Mouse (Mus musculus) gastrocnemius, postnatal 10 days (tissue): ENCODE results near the gene Theg. TPM values are rescaled to one million over a fixed set of nuclear protein-coding genes. Genes with fewer than 3 reads are reported as not detected.
A peak's percentile ranks its signal among the peaks of the same experiment; 100 is the strongest.

Experiments used
- DNase-seq: peaks from one replicate; pipeline ENCODE4 v3.0.0; 2021; ENCODE audit warnings: mixed read lengths
- long read RNA-seq, 2 experiments: library from polyadenylated mRNA; stranded (forward); transcript quantifications; one replicate each; pipeline ENCODE4 v2.0.0; 2021
- total RNA-seq, 2 experiments: library from RNA; stranded (reverse); gene quantifications; 2 replicates each; pipeline ENCODE4 v1.2.3; 2021

Gene Theg
- not detected for total RNA-seq
- long read RNA-seq, experiment 1: 0 reads
- long read RNA-seq, experiment 2: 0 reads

DNA sequence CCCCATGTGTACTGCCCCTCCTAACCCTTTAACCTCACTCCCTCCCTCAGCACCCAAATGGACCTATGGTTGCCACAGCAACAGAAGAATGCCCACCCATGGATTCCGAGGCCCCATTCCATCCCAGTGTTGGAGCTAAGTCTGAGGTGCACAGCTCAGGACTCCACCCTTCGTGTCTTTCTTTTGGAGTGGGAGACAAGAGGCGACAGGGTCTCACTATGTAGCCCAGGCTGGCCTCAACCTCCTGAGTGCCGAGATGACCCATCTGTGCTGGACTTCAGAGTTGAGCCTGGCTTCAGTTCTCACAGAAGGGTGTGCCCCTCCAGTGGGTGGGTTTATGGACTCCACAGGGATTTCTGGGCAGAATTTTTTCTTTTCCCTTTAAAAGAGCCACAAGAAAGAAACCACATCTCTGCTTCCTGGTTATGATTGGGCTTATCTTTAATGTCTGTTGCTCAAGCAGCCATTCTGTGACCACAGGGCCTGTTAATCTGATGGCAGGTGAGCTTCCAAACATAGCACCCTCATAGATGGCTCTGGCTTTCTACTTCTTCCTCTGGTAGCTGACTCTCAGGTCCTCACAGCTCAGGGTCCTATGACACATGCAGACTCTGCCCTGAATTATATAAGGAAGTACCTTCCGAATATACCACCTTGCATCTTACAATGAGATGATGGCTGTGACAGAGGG is at the start of gene Theg:
Theg (minus strand) TSS at position 271 of the 691 bp plus-strand sequence.
- no peak for DNase-seq

DNA sequence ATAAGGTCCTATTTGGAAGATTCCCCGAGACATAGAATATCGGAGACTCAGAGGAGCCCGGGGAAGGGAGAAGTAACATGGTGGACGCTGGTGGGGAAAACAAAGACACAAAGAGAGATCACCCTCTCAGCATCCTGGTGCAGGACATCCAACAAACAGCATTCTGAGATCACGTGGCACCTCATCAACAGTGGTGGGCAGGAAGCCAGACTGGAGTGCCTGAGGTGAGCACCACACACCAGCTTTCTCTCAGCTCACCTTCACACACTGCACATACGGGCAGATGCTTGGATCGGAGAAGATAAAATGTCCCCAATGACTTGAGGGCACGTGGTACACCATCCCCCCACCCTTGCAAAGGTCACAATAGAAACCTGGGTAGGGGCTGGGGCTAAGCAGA is 49.2 kb upstream of the Theg start:
- no peak for DNase-seq

DNA sequence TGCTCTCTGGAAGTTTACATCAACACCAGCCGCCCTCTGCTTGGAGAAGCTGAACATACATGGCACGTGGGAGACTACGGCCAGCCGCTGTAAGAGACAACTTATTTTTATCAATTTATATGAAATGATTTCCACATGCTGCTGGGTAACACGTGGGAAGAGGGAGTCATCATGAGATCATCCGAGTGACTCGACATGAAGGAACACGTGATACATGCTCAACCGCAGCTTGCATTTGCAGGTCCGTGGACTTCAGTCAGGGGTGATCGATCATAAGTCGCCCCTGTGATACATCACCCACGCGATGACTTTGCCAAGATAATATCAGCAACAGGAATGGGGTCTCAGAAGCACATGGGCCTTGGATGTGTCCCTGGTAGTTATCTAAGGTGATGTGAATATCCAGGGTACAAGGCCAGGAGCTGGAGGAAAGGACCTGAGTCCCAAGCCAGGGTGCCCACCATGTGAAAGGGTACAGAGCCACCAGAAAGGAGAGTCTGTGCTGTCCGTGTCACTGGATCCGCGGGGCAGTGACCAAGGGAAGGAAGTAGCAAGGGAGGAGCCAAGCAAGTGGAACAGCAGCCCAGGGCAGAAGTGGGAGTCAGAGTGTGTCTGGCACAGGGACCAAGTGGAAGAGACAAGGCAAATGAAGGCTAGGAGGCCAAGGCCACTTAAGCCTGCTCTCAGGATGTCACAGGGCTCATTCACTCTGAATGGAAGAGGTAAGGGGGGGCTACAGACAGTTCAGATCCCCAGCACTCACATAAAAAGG is 46.1 kb upstream of the Theg start:
- DNase-seq: no peak

GRCm38 (mm10) chr10:79631432-79631831 is 44.3 kb upstream of the Theg start:
- DNase-seq: no peak

- no peak for DNase-seq
These were observed 41.2 kb upstream of the Theg start for GRCm38 (mm10) chr10:79628377-79628776.

DNA sequence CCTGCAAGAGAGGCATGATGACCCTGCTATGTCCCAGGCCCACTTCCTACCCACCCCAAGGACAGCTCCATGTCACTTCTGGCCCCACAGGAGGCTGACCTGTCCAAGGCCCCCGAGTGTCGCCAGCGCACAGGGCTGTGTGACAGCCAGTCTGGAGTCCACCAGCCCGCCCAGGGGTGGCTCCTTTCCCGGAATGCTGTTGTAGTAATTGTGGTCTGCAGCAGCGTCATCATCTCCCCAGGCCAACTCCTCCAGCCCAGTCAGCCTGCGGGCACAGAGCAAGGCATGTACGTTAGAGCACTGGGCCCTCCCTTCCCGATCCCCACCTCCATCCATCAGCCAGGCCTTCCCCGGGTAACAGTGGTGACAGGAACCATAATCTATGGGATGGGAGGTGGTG is 39.0 kb upstream of the Theg start:
- no peak for DNase-seq

- no peak for DNase-seq
These were observed 38.3 kb upstream of the Theg start for GRCm38 (mm10) chr10:79625398-79625797.

DNA sequence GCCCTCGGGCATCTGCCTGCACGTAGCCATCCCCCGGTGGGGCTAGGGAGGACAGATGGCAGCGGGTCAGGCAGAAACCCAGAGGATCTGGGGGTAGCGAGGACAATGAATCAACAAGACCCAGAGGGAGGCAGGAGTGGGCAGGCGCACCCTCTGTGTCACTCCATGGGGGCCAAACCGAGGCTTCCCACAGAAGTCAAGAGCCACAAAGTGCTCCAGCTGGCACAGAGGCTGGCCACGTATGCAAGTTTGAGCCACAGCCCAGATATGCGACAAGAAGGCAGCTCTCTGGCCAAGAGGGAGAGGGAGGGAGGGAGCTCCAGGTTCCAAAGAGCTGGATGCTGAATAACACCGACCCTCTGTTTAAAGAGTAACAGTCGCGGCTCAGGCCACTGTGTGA is 36.8 kb upstream of the Theg start:
- peak; percentile 36 for DNase-seq

GRCm38 (mm10) chr10:79616376-79616775 is 29.2 kb upstream of the Theg start:
- no peak for DNase-seq

GRCm38 (mm10) chr10:79615860-79616259 is 28.7 kb upstream of the Theg start:
- DNase-seq: no peak

GRCm38 (mm10) chr10:79614305-79614643 is 27.1 kb upstream of the Theg start:
- no peak for DNase-seq

GRCm38 (mm10) chr10:79613578-79614304 is 26.6 kb upstream of the Theg start, which contains the start of gene C2cd4c:
C2cd4c (minus strand) TSS chr10:79614025.
- DNase-seq: peak; percentile 42

DNA sequence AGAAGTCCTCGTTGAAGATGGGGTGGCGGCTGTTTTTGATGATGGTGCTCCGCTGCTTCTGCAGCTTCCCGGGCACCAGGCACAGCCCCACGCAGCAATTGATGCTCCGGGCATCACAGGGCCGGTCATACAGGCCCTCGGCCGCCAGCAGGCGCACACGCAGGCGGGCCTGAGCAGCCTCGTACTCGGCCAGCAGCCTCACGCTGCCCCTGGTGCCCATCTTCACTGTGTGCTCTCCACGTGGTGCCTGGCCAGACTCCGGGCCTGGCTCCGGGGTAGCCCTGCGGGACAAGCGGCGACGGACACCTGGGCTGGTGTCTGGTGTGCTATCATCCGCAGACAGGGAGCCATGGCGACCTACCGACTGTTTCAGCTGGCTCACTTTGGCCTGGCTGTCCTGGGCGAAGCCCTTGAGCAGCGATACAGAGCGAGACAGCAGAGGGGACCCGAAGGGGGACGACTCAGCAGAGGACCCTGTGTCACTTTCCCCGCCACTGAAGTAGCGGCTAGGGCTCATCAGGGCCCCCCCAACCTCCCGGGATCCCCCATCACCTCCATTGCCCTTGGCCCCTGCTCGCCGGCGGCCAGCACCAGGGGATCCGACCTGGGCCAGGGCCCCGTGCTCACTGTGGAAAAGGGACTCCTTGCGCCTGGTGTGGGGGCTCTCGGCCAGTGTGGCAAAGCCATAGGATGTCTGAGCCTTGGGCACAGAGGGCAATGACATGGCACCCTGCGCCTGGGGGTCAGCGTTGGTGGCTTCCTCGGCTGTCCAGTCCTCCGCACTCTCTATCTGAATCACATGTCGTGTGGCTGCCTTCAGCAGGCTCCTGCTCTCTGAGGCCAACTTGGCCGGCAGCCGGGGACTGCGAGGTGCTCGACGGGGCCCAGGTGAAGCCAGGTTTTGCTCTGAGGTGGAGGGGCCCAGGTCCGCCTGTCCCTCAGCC is 25.3 kb upstream of the Theg start:
- DNase-seq: peak; percentile 44

- no peak for DNase-seq
These were observed 24.2 kb upstream of the Theg start for GRCm38 (mm10) chr10:79611296-79611695.

DNA sequence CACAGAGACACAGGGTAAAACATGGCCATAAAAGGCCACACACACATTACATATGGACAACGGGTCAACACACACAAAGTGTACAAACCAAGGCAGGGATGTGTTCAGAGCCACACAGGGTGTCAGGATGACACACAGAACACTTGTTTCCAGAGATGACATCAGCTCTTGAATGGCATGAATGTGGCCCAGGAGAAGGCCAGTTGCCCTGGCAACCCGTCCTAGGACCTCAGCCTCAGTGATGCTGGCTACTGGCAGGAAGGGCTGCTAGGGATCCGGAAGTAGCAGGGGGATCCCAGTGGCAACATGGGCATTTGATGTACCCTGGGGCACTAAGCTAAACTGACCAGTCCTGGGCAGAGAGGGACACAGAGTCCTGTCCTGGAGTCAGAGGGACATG is 22.1 kb upstream of the Theg start:
- DNase-seq: no peak

- no peak for DNase-seq
These were observed 20.8 kb upstream of the Theg start for GRCm38 (mm10) chr10:79607892-79608291.

DNA sequence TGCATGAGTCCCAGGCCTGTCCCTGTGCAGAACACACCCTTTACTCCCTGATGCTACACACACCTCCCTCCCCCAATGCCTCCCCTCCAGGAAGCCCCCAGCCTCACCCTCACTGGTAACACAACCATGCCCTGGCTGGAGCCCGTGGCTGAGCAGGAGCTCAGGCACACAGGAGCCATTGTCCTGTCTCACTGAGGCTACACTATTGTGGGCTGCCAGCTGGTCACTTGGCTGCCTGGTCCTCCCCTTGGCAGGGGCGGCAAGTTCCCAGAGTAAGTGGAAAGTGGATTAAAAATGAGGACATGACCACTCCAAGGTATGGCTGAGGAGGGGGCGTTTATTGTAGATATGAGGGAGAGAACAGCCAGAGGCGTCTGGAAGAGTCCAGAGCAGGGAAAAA is 19.4 kb upstream of the Theg start:
- no peak for DNase-seq

DNA sequence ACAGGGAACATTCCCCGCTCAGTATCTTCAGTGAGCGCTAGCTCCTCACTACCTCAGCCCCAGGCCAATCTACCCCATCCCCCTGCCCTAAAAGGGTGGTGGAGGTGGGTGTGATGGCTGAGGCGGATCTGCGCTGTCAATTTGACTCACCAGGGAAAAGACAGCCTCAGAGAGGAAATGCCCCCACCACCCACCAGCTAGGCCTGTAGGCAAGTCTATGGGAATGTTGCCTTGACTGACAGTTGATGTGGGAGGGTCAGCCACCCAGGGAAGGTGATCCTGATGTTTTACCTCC is 10.8 kb upstream of the Theg start:
- no peak for DNase-seq

- no peak for DNase-seq
These were observed 10.2 kb upstream of the Theg start for GRCm38 (mm10) chr10:79597051-79597935.

DNA sequence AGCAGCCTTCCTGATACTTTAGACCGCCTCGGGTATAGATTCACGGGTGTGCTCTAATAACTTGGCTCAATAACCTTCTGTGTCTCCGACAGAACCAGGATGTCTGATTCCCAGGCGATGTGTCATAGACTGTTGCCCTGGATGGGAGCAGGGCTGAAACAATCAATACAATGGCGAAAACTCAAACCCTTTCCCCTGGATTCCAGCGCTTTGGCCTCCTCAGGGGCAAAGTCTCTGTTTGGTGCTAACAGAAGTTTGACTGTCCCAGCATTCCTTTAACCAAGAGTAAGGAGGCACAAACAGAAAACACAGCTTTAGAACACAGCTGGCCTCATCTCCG is 8.4 kb upstream of the Theg start:
- no peak for DNase-seq

- peak; percentile 41 for DNase-seq
These were observed 7.9 kb upstream of the Theg start for GRCm38 (mm10) chr10:79594872-79595589.
